Mouse (Mus musculus) bone marrow macrophage, adult 2 months (primary cell): Measurements from ENCODE around the gene Hoxd3.

Experiments used
- CTCF ChIP-seq: IDR thresholded peaks from 2 replicates; pipeline ENCODE4 v1.5.1; 2012; ENCODE audit warnings: low read depth, mild to moderate bottlenecking, low read length, moderate library complexity
- POLR2A ChIP-seq: IDR thresholded peaks from 2 replicates; pipeline ENCODE4 v1.6.1; 2012; ENCODE audit warnings: mild to moderate bottlenecking, low read depth, low read length, borderline replicate concordance

DNA sequence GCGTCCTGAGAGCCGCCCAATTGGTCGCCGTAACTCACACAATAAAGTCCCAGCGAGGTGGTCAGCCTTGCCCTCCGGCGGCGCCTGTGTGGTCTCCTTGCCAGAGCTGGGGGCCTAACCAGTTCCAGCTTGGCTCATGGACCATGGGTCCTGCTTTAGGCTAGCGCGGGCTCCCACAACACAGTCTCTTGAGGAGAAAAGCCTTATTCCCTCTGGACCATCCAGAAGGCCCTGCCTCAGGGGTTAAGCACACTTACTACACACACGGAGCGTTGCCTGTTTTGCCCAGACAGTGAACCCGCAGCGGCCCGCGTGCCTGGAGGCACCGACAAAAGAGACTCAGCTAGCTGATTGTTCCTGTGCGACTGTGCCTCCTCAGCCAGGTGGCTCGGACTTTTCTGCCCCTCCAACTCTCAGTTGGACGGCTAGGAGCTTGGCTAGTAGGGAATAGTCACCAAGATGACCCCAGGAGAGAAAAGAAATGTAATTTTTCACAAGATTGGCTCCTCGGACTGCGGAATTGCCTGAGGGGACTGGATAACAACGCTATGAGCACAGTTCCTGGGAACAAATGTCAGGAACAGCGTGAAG lies 37.8 kb upstream of the Hoxd3 start:
- TF ChIP-seq CTCF (no peak), POLR2A (no peak)
